Mouse (Mus musculus): ENCODE data around the gene Vps8. TPM values are rescaled to one million over a fixed set of nuclear protein-coding genes. Genes with fewer than 3 reads are reported as not detected.
A peak's percentile ranks its signal among the peaks of the same experiment; 100 is the strongest.

Gene Vps8
- polyA plus RNA-seq, 2 experiments: 3.0 to 5.1 TPM

DNA sequence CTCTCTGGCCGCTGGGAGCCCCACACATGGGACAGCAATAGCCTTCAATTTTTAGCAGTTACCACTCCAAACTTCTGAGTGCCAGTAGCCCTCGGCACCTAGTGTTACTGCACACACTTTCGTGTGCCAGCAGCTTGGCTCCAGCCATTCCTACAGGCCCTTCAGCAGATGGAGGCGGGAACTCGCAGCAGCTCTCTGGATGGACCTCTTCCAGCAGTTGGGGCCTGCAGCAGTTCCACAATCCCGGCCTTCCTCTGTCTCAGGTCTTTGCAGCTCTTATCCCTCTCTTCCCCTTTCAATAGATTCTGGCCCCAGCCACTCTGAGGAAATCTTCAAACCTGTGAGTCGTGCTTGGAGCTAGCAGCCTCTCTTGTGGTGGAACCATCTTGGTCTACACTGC is 253.9 kb downstream of the Vps8 start:
- H3K27ac ChIP-seq: no peak overlapping the region
- H3K27me3 ChIP-seq (ENCODE audit: control insufficient read depth, insufficient read depth, low read length): no peaks in the 10 kb centered on the region
- no peak overlapping the region for H3K4me3 ChIP-seq (ENCODE audit: insufficient read depth in 1 of 2, low read depth in 2 of 2, low read length in 2 of 2)
- no peak for DNase-seq (ENCODE audit: low read depth in 3 of 3, low spot score in 3 of 3)
- no peak overlapping the region for H3K9ac ChIP-seq (replicated peaks)
- no peak for ATAC-seq (ENCODE audit: insufficient read depth)
- no peaks in the 10 kb centered on the region for H3K4me1 ChIP-seq (replicated peaks; ENCODE audit: control insufficient read depth in 2 of 2, insufficient read depth in 2 of 2, low read length in 1 of 2)
- H3K36me3 ChIP-seq (replicated peaks; ENCODE audit: control insufficient read depth, insufficient read depth, low read depth): no peaks in the 10 kb centered on the region
- H3K9me3 ChIP-seq (ENCODE audit: control insufficient read depth, low read length): no peaks in the 10 kb centered on the region
- 63% methylated on average over 7 of the region's 7 CpGs for WGBS (ENCODE audit: insufficient replicate concordance)
- no peak overlapping the region for H3K4me2 ChIP-seq (ENCODE audit: low read depth)
- TF ChIP-seq EP300 (IDR thresholded peaks at IDR 0.05; ENCODE audit: low read depth) (no peak), CTCF (IDR thresholded peaks at IDR 0.05; ENCODE audit: low read depth) (no peak)

DNA sequence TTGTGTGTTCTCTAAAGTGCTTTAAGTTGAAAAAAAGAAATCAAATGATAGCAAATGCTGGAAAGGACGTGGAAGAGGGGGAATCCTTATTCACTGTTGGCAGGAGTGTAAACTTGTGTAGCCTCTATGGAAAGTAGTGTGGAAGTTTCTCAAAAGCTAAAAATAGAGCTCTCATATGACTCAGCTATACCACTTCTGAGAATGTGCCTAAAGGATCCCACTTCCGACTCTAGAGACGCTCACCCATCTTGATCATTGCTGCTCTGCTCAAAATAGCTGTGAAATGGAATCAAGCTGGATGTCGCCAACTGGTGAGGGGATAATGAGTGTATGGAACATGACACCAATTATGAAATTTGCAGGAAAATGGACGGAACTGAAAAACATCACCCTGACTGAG is 264.5 kb downstream of the Vps8 start:
- H3K4me2 ChIP-seq (ENCODE audit: low read depth): no peak overlapping the region
- ATAC-seq (ENCODE audit: insufficient read depth) (no peak), DNase-seq (ENCODE audit: low read depth in 3 of 3, low spot score in 3 of 3) (no peak)
- 62% methylated on average over 5 of the region's 5 CpGs for WGBS (ENCODE audit: insufficient replicate concordance)
- no peaks in the 10 kb centered on the region for H3K9me3 ChIP-seq (ENCODE audit: control insufficient read depth, low read length)
- no peak for TF ChIP-seq EP300 (IDR thresholded peaks at IDR 0.05; ENCODE audit: low read depth)
- TF ChIP-seq CTCF (IDR thresholded peaks at IDR 0.05; ENCODE audit: low read depth): no peak
- H3K9ac ChIP-seq (replicated peaks): no peak overlapping the region
- no peaks in the 10 kb centered on the region for H3K36me3 ChIP-seq (replicated peaks; ENCODE audit: control insufficient read depth, insufficient read depth, low read depth)
- H3K27ac ChIP-seq: no peak overlapping the region
- H3K27me3 ChIP-seq (ENCODE audit: control insufficient read depth, insufficient read depth, low read length): no peaks in the 10 kb centered on the region
- no peaks in the 10 kb centered on the region for H3K4me1 ChIP-seq (replicated peaks; ENCODE audit: control insufficient read depth in 2 of 2, insufficient read depth in 2 of 2, low read length in 1 of 2)
- H3K4me3 ChIP-seq (ENCODE audit: insufficient read depth in 1 of 2, low read depth in 2 of 2, low read length in 2 of 2): no peak overlapping the region

DNA sequence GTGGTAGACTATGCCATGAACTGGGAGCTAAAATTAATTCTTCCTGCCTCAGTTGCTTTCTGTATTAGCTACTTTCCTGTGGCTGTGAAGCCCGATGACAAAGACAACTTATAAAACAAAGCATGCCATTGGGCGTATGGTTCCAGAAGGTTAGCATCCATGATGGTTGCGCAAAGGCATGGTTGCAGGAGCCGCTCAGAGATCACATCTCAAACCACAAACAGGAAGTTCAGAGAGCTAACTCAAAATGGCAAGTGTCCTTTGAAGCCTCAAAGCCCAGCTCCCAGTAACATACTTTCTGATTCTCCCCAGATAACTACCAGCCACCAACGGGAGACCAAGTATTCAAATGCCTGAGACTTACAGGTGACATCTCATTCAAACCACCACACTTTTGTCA is 266.2 kb downstream of the Vps8 start:
- WGBS (ENCODE audit: insufficient replicate concordance): 22% methylated on average over 5 of the region's 5 CpGs
- Histone ChIP-seq H3K36me3 (replicated peaks; ENCODE audit: control insufficient read depth, insufficient read depth, low read depth) (no peaks in the 10 kb centered on the region), H3K4me1 (replicated peaks; ENCODE audit: control insufficient read depth in 2 of 2, insufficient read depth in 2 of 2, low read length in 1 of 2) (peaks cover 0 to 5% of the 10 kb centered on the region in 2 experiments; a peak in 1 of 4 replicates), H3K27ac (no peak overlapping the region), H3K4me2 (ENCODE audit: low read depth) (no peak overlapping the region), H3K9ac (replicated peaks) (no peak overlapping the region), H3K9me3 (ENCODE audit: control insufficient read depth, low read length) (no peaks in the 10 kb centered on the region), H3K4me3 (ENCODE audit: insufficient read depth in 1 of 2, low read depth in 2 of 2, low read length in 2 of 2) (no peak overlapping the region), H3K27me3 (ENCODE audit: control insufficient read depth, insufficient read depth, low read length) (peaks cover 13% of the 10 kb centered on the region)
- TF ChIP-seq CTCF (IDR thresholded peaks at IDR 0.05; ENCODE audit: low read depth): no peak
- TF ChIP-seq EP300 (IDR thresholded peaks at IDR 0.05; ENCODE audit: low read depth): no peak
- DNase-seq (ENCODE audit: low read depth in 3 of 3, low spot score in 3 of 3) (no peak), ATAC-seq (ENCODE audit: insufficient read depth) (no peak)

DNA sequence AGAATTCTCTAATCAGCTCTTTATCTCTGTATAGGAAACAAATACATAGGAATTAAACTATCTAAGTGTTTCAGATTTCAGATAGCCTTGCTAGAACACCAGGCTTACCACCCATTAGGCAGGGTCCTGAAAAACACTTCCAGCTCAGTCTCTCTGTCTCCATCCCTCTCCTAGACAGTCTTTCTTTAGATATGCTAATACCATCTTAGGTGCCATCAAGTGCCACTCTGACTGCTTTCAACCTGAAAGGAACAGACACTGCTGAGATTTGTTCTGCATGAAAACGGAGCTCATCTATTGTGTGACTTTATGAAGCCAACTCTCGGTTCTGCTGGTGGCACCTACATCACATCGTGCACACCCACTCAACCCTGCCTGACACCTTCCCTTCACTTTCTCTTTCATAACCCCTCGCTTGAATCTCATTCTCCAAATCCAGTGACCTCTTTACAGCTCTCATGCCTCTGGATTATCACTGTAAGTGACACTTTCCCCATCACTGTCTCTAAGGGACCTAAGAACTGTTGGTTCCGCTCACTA is 267.4 kb downstream of the Vps8 start:
- WGBS (ENCODE audit: insufficient replicate concordance): 52% methylated on average over 5 of the region's 5 CpGs
- DNase-seq (ENCODE audit: low read depth in 3 of 3, low spot score in 3 of 3) (no peak), ATAC-seq (ENCODE audit: insufficient read depth) (no peak)
- Histone ChIP-seq H3K9me3 (ENCODE audit: control insufficient read depth, low read length) (no peaks in the 10 kb centered on the region), H3K4me2 (ENCODE audit: low read depth) (no peak overlapping the region), H3K36me3 (replicated peaks; ENCODE audit: control insufficient read depth, insufficient read depth, low read depth) (no peaks in the 10 kb centered on the region), H3K4me3 (ENCODE audit: insufficient read depth in 1 of 2, low read depth in 2 of 2, low read length in 2 of 2) (no peak overlapping the region), H3K27ac (no peak overlapping the region), H3K4me1 (replicated peaks; ENCODE audit: control insufficient read depth in 2 of 2, insufficient read depth in 2 of 2, low read length in 1 of 2) (peaks cover 0 to 5% of the 10 kb centered on the region in 2 experiments; a peak in 1 of 4 replicates), H3K27me3 (ENCODE audit: control insufficient read depth, insufficient read depth, low read length) (peaks cover 22% of the 10 kb centered on the region), H3K9ac (replicated peaks) (no peak overlapping the region)
- TF ChIP-seq EP300 (IDR thresholded peaks at IDR 0.05; ENCODE audit: low read depth): no peak
- no peak for TF ChIP-seq CTCF (IDR thresholded peaks at IDR 0.05; ENCODE audit: low read depth)

DNA sequence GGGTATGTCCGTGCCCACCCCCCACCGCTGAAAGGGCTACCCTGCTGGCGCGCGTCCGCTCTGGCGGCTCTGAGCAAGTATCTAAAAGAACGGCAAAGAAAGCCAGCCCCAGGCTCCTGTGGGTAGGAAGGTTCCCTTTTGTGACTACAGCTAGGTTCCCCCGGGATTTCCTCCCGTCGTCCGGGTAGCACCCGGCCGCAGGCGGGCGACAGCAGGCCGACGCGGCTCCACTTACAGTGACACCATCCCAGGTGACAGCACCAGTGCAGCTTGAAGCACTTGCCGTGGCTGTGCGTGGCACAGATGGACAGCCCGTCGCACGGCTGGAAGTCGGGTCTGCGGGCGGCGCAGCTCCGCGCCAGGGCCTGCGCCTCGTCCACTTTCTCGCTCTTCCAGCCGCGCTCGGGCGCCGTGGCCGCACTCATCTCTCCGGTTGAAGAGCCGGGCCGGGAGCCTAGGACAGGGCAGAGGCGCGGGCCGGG is 271.1 kb downstream of the Vps8 start:
- Histone ChIP-seq H3K9ac (replicated peaks) (peak overlapping the region; percentile 43; the same call in 1 of the 2 replicates), H3K9me3 (ENCODE audit: control insufficient read depth, low read length) (no peaks in the 10 kb centered on the region), H3K36me3 (replicated peaks; ENCODE audit: control insufficient read depth, insufficient read depth, low read depth) (no peaks in the 10 kb centered on the region), H3K27ac (no peak overlapping the region), H3K4me3 (ENCODE audit: insufficient read depth in 1 of 2, low read depth in 2 of 2, low read length in 2 of 2) (peak overlapping the region; percentile 46 to 57), H3K4me1 (replicated peaks; ENCODE audit: control insufficient read depth in 2 of 2, insufficient read depth in 2 of 2, low read length in 1 of 2) (peaks cover 0 to 5% of the 10 kb centered on the region in 2 experiments; a peak in 1 of 4 replicates), H3K27me3 (ENCODE audit: control insufficient read depth, insufficient read depth, low read length) (peaks cover 31% of the 10 kb centered on the region), H3K4me2 (ENCODE audit: low read depth) (peak overlapping the region; percentile 69)
- TF ChIP-seq EP300 (IDR thresholded peaks at IDR 0.05; ENCODE audit: low read depth) (no peak), CTCF (IDR thresholded peaks at IDR 0.05; ENCODE audit: low read depth) (no peak)
- WGBS (ENCODE audit: insufficient replicate concordance): under 1% methylated on average over 45 of the region's 45 CpGs
- DNase-seq (ENCODE audit: low read depth in 3 of 3, low spot score in 3 of 3) (no peak), ATAC-seq (ENCODE audit: insufficient read depth) (peak; percentile 58; the same call in 1 of the 2 replicates)

Other genes starting within 250 kb of the Vps8 start
- gene Ephb3, start 218.4 kb upstream of the Vps8 start, polyA plus RNA-seq (2012; rRNA removed): 0.43 and 0.48 TPM in 2 replicates
- 0.20 and 0.47 TPM in 2 replicates for gene Ephb3, start 218.4 kb upstream of the Vps8 start, polyA plus RNA-seq (2014; fragmentation: Nextera tagmentation; extraction: Ambion mirVana)